Mouse (Mus musculus) left cerebral cortex, adult 2 months (tissue): Measurements from ENCODE around the gene Ndufs5. TPM values are rescaled to one million over a fixed set of nuclear protein-coding genes. Genes with fewer than 3 reads are reported as not detected.
A peak's percentile ranks its signal among the peaks of the same experiment; 100 is the strongest.

Source experiments
- DNase-seq, 2 experiments: peaks; one replicate each; pipeline ENCODE4 v3.0.0; 2021 to 2022; ENCODE audit warnings: low spot score in 2 of 2, mixed read lengths in 1 of 2; ENCODE audit errors: extremely low spot score in 1 of 2
- H3K27ac ChIP-seq: fragments of 200-600 bp; 2 replicates; pipeline ENCODE4 v1.8.1; 2022
- H3K4me3 ChIP-seq: fragments of 200-600 bp; 2 replicates; pipeline ENCODE4 v1.8.1; 2022
- CTCF ChIP-seq: fragments of 200-600 bp; IDR thresholded peaks from 2 replicates; pipeline ENCODE4 v1.8.1; 2022; ENCODE audit warnings: antibody characterized with exemption, mild to moderate bottlenecking, moderate library complexity
- intact Hi-C: fragments of 180-260 bp; cut with DNase I; formaldehyde crosslinking; loops from one replicate; pipeline ENCODE4 v1.15.1; 2025
- long read RNA-seq, 2 experiments: library from polyadenylated mRNA; stranded (forward); transcript quantifications; one replicate each; pipeline ENCODE4 v2.0.0; 2021; ENCODE audit warnings: borderline mapping rate in 2 of 2
- total RNA-seq, 2 experiments: library from RNA; stranded (reverse); gene quantifications; 2 replicates each; pipeline ENCODE4 v1.2.3; 2021

The Ndufs5 gene
- 100 to 1,000 TPM; 184 to 196 TPM for total RNA-seq
- long read RNA-seq, experiment 1, transcript Ndufs5-201 (3 exons, 525 nt) = major isoform, 40 of 46 reads
- long read RNA-seq, experiment 1, partial matches to known transcripts = 0 of 46 reads
- long read RNA-seq, experiment 1, other reads (novel, unspliced or antisense) = 3 of 46 reads
- long read RNA-seq, experiment 2, transcript Ndufs5-201 (3 exons, 525 nt) = major isoform, 35 of 40 reads
- long read RNA-seq, experiment 2, partial matches to known transcripts = 0 of 40 reads
- long read RNA-seq, experiment 2, other reads (novel, unspliced or antisense) = 1 of 40 reads

DNA sequence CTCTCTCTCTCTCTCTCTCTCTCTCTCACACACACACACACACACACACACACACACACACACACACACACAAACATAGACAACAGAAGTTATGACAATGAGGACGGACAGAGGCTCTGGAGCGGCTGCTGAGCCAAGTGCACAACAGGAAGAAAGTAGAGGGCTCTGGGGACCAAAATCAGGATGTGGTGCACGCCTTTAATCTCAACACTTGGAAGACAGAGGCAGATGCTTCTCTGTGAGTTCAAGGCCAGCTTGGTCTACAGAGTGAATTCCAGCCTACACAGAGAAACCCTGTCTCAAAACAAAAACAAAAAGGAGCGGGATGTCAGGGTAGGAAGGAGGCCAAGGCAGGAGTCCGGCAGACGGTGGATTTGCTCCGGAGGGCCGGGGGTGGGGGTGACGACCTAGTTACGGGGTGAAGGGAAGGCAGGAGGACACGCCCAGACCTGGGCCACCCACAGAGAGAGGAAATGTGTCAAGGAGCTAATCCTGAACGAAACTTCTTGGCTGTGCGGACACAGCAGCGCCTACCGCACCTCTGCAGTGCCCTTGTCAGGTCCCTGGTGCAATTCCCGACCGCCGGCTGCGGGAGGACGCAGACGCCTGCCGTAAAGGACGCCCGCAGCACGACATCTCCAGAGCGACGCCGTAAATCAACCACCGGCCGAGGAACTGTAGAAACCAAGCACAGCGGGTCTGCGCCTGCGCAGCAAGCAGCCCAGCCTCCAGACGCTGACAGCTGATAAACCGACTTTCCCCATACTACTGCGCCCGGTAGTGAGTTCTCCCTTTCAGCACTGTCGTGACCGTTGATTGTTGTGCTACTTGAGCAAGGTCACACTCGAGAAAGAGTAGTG, at the start of gene Ndufs5:
Ndufs5 (minus strand) TSS at position 629 of the 860 bp plus-strand sequence.
- intact Hi-C loops = loop anchor here (2.0 to 5.0 kb wide), 3 partner anchors 31 to 41 kb away; partner anchors contain the start of gene Akirin1
- H3K4me3 ChIP-seq = peak within 1 kb of the TSS; percentile 99
- peak; percentile 97 for DNase-seq
- TF ChIP-seq CTCF = no peak
- H3K27ac ChIP-seq = peak within 1 kb of the TSS; percentile 96

DNA sequence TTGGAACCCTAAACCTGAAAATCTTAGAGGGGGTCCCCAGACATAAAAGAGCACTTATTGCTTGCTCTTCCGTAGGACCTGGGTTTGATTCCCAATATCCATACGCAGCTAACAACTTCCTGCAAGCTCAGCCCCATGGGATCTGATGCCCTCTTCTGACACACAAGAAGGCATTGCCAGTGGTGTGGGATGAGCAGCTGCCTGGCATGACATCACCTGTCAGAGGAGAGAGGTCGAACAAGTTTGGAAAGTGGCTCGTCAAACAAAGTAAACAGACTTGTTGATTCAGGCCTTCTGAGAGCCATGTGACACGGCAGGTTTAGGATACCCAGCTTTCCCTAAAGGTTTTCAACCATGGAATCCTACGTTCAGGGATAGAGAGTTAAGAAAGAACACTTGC, 47.1 kb upstream of the Ndufs5 start:
- Histone ChIP-seq H3K4me3 (no peak overlapping the region), H3K27ac (no peak overlapping the region)
- no peak for DNase-seq
- TF ChIP-seq CTCF = no peak
- intact Hi-C loops = no loop called here

DNA sequence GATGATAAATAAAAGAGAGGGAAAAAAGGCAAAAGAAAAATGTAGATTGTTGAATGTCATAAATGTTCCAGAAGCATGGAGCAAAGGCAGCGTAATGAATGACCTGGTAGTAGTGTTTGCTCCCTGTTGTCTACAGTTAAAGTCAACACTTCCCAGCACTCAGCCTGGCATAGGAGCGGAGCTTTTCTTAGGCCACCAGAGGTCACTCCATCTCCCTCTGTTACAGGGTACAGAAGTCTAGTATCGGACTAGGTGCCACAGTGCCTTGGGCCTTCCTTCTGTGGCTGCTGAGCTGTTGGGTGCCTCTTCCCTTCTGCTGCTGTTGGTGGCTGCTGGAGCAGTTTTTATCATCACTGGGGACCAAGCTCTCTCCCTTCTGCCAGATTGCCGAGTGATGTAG, 40.3 kb upstream of the Ndufs5 start:
- Histone ChIP-seq H3K27ac (no peak overlapping the region), H3K4me3 (no peak overlapping the region)
- DNase-seq = no peak
- peak; percentile 47 for TF ChIP-seq CTCF
- intact Hi-C loops = loop anchor here (2.0 kb wide), 1 partner anchor 140 kb away; no protein-coding TSS in a partner anchor

- Histone ChIP-seq H3K4me3 (peak overlapping the region; percentile 75), H3K27ac (peak overlapping the region; percentile 94)
- intact Hi-C loops = loop anchor here (2.0 to 5.0 kb wide), 2 partner anchors 32 to 41 kb away; partner anchors contain the start of gene Ndufs5
- DNase-seq = no peak
- TF ChIP-seq CTCF = no peak
Observed at GRCm38 (mm10) chr4:123750707-123751312, 32.8 kb upstream of the Ndufs5 start.

- DNase-seq = peak; percentile 99
- peak within 1 kb of the TSS; percentile 94 for H3K27ac ChIP-seq
- peak; percentile 66 for TF ChIP-seq CTCF
- intact Hi-C loops = loop anchor here (2.0 to 5.0 kb wide), 2 partner anchors 31 to 42 kb away; partner anchors contain the start of gene Ndufs5
- H3K4me3 ChIP-seq = peak within 1 kb of the TSS; percentile 75
Observed at GRCm38 (mm10) chr4:123750152-123750651, 32.2 kb upstream of the Ndufs5 start, which contains the start of gene Akirin1. TSS of gene Akirin1 (minus strand) at chr4:123750345.

GRCm38 (mm10) chr4:123749484-123750130, 31.6 kb upstream of the Ndufs5 start:
- peak overlapping the region; percentile 94 for H3K27ac ChIP-seq
- intact Hi-C loops = loop anchor here (2.0 to 5.0 kb wide), 4 partner anchors 31 to 168 kb away; partner anchors contain the start of genes 4930535I16Rik, Ndufs5 and Rragc
- DNase-seq = peak in 1 of 2 experiments; percentile 21

DNA sequence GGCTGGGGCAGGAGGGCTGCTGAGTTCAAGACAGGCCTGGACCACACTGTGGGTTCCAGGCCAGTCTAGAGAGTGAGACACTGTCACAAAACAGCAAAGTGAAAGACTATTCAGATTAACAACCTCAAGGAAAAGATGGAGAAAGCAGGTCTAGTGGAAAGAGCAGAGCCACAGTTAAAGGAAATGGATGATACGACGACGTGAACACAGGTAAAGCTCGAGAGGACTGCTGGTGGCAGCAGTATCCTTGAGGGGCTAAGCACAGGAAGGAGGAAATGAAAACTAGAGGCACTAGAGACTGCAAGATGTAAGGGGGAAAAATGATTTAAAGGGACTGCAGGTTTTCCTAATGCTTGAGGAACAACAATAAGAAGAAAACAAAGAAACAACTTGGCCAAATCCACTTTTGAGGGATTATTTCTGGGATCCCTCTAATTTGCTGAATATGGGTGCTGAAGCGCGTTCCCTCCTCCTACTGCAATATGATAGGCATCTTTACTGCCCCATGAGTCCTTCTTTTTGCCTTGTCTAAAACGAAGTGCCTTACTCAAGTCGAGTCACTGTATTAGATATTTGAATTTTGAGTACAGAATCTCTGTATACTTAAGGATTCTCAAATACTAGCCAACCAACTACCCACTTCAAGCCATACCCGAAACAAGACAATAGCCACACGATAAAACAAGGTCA, 30.9 kb upstream of the Ndufs5 start:
- no peak; the same call in 1 of the 2 replicates for TF ChIP-seq CTCF
- H3K27ac ChIP-seq = peak overlapping the region; percentile 94
- H3K4me3 ChIP-seq = peak overlapping the region; percentile 75
- no peak for DNase-seq
- intact Hi-C loops = loop anchor here (2.0 to 5.0 kb wide), 2 partner anchors 150 to 168 kb away; partner anchors contain the start of genes 4930535I16Rik and Rragc

More at GRCm38 (mm10) chr4:123749484-123750130, 31.6 kb upstream of the Ndufs5 start:
- no peak for TF ChIP-seq CTCF
- H3K4me3 ChIP-seq = peak overlapping the region; percentile 75

- intact Hi-C loops = loop anchor here (5.0 kb wide), 1 partner anchor 172 kb away; the partner anchor contains the start of genes 4930535I16Rik and Rragc
- TF ChIP-seq CTCF = no peak
- DNase-seq = no peak
- Histone ChIP-seq H3K4me3 (no peak overlapping the region), H3K27ac (no peak overlapping the region)
Observed at GRCm38 (mm10) chr4:123745221-123745775, 27.3 kb upstream of the Ndufs5 start.

- no peak for TF ChIP-seq CTCF
- no peak for DNase-seq
- intact Hi-C loops = no loop called here
- Histone ChIP-seq H3K4me3 (no peak overlapping the region), H3K27ac (no peak overlapping the region)
Observed at GRCm38 (mm10) chr4:123742891-123743290, 24.9 kb upstream of the Ndufs5 start.

- no peak for DNase-seq
- intact Hi-C loops = no loop called here
- TF ChIP-seq CTCF = no peak
- Histone ChIP-seq H3K27ac (no peak overlapping the region), H3K4me3 (no peak overlapping the region)
Observed at GRCm38 (mm10) chr4:123738708-123739107, 20.7 kb upstream of the Ndufs5 start.
